Mouse (Mus musculus) midbrain, embryonic 16.5 days (tissue): ENCODE measurements around the gene Rab3d. TPM values are rescaled to one million over a fixed set of nuclear protein-coding genes. Genes with fewer than 3 reads are reported as not detected.

Source experiments
- ATAC-seq: fragments of 200-750 bp; cut with Nextera tagmentation; 2 replicates; pipeline ENCODE4 v1.8.0; 2017; ENCODE audit warnings: moderate TSS enrichment
- H3K27ac ChIP-seq: fragments of 300-500 bp; sonication (generic); 2 replicates; pipeline ENCODE4 v1.5.1; 2014; ENCODE audit warnings: mild to moderate bottlenecking, low read length, mixed read lengths
- H3K27me3 ChIP-seq: fragments of 300-500 bp; sonication (generic); 2 replicates; pipeline ENCODE4 v1.6.1; 2014; ENCODE audit warnings: low read depth, low read length, mixed read lengths; ENCODE audit not compliant: control insufficient read depth, insufficient read depth
- H3K36me3 ChIP-seq: fragments of 300-500 bp; sonication (generic); 2 replicates; pipeline ENCODE4 v1.6.1; 2014; ENCODE audit warnings: mild to moderate bottlenecking, low read length, moderate library complexity, mixed read lengths; ENCODE audit not compliant: control insufficient read depth, insufficient read depth
- H3K4me1 ChIP-seq: fragments of 300-500 bp; sonication (generic); 2 replicates; pipeline ENCODE4 v1.6.1; 2014; ENCODE audit warnings: mild to moderate bottlenecking, low read length, mixed read lengths; ENCODE audit not compliant: control insufficient read depth, insufficient read depth
- H3K4me2 ChIP-seq: fragments of 300-500 bp; sonication (generic); 2 replicates; pipeline ENCODE4 v1.6.1; 2014; ENCODE audit warnings: mild to moderate bottlenecking, low read length, mixed read lengths
- H3K4me3 ChIP-seq: fragments of 300-500 bp; sonication (generic); 2 replicates; pipeline ENCODE4 v1.5.1; 2014; ENCODE audit warnings: low read depth, mild to moderate bottlenecking, low read length, moderate library complexity, mixed read lengths
- H3K9ac ChIP-seq: fragments of 300-500 bp; sonication (generic); 2 replicates; pipeline ENCODE4 v1.6.1; 2014; ENCODE audit warnings: low read depth, low read length, mixed read lengths
- H3K9me3 ChIP-seq: fragments of 300-500 bp; sonication (generic); replicated peaks from 2 replicates; pipeline ENCODE4 v1.6.1; 2014; ENCODE audit warnings: mild to moderate bottlenecking, low read length, mixed read lengths; ENCODE audit not compliant: control insufficient read depth, poor library complexity, severe bottlenecking
- WGBS: fragments of 180-500 bp; shearing (Covaris S2); extraction: QIAGEN DNeasy Blood & Tissue Kit; methylation state at CpG from one replicate; pipeline ENCODE4 v1.1.7; 2014; 5-methylcytosine and 5-hydroxymethylcytosine counted together
- polyA plus RNA-seq: library from polyadenylated mRNA; unstranded; fragments of >200 nt; fragmentation: Nextera tagmentation; extraction: Ambion mirVana; gene quantifications from 2 replicates; pipeline ENCODE4 v1.2.1, GENCODE M21; 2015

The Rab3d gene
- polyA plus RNA-seq = 16.1 and 19.9 TPM in 2 replicates

DNA sequence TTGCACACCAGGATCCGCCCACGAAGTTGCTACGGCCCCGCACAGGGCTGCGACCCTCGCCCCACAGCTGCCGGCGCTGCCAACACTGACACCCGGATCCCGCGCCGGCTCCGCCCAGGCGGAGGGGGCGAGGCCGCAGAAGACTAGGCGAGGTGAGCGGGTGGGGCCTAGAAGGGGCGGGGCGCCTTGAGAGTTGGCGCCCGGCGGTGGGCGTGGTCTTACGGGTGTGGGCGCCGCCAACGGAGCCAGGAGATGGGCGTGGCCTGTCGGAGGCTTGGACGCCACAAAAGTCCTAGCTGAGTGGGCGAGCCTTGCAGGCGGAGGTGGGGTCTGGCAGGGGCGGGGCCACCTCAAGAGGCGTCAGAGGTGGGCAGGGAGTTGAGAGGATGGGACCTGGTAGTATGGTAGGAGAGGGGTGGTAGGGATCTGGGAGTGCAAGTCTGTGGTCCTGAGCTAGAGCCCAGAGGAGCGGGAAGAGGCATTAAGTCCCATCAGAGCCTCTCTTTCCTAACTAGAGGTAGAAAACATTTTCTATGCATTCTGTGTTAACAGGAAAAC, at the start of gene Rab3d:
Rab3d (minus strand) TSS at position 158 of the 558 bp plus-strand sequence.
- Histone ChIP-seq H3K27ac (peak within 1 kb of the TSS; percentile 71), H3K4me3 (peak within 1 kb of the TSS; percentile 78), H3K27me3 (peaks cover 3% of the 10 kb centered on the region; the same call in 1 of the 2 replicates), H3K4me1 (no peaks in the 10 kb centered on the region; the same call in 1 of the 2 replicates), H3K4me2 (peak within 1 kb of the TSS; percentile 77), H3K9ac (peak within 1 kb of the TSS; percentile 81), H3K9me3 (no peaks in the 10 kb centered on the region), H3K36me3 (0 out of 2 replicates have a peak, but pooled peaks cover 3% of the 10 kb centered on the region)
- ATAC-seq = peak; percentile 92
- under 1% methylated on average over 33 of the region's 36 CpGs for WGBS

DNA sequence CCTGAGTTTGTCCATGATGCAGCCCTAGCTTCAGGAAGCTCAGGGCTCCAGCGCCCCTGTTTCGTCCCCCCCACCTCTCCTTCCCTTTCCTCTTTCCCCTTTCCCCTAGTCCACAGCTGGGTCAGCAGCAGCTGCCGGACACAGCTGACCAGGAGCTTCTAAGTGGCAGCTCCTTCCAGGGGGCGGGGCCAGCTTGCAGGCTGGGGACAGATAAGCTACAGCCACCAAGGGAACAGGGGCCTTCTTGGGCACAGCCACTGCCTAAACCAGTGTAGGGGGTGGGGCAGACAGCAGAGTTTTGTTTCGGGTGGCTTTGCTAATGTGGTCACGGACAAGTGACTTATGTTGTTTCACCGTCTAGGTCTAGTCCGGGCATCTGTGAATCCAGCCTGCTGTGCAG, 45.4 kb upstream of the Rab3d start, which contains the start of gene Epor:
Epor (minus strand) TSS at position 90 of the 400 bp plus-strand sequence.
- Histone ChIP-seq H3K27ac (no peak within 1 kb of the TSS), H3K9ac (peak within 1 kb of the TSS; percentile 50; the same call in 1 of the 2 replicates), H3K4me2 (peak within 1 kb of the TSS; percentile 77), H3K4me1 (peaks cover 17% of the 10 kb centered on the region), H3K36me3 (no peaks in the 10 kb centered on the region), H3K27me3 (peaks cover 49% of the 10 kb centered on the region), H3K4me3 (peak within 1 kb of the TSS; percentile 39), H3K9me3 (no peaks in the 10 kb centered on the region)
- ATAC-seq = no peak
- WGBS = 11% methylated on average over 7 of the region's 8 CpGs

DNA sequence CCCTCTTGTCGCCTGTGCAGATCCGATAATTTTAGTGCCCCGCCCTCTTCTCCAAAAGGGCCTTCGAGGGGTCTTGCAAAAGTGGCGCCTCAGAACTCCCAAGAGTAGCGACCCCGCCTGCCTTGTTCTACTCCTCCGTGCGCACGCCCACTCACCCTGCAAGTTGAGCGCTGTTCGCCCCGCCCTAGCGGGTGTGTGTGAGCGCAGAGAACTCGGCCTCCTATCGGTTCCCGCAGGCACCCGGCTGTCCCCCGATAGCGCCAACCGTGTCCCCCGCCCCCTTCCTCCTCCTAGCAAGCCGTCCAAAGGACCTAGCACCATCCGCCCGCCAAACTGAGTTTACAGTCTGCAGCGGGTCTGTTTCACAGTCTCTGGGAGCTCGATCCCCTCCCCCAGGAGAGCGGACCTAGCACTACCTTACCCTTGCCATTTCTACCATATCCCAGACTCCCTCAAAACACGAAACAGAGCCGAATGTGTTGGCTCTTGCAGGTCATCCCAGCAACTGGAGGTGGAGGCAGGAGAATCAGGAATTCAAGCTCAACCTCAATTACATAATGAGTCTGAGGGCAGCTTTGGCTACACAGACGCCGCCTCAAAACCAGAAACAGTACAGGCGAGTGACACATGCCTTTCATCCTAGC, 44.5 kb upstream of the Rab3d start:
- H3K27me3 ChIP-seq = peaks cover 49% of the 10 kb centered on the region
- peaks cover 17% of the 10 kb centered on the region for H3K4me1 ChIP-seq
- no peaks in the 10 kb centered on the region for H3K36me3 ChIP-seq
- H3K27ac ChIP-seq = no peak overlapping the region
- H3K4me3 ChIP-seq = peak overlapping the region; percentile 39
- peak overlapping the region; percentile 77 for H3K4me2 ChIP-seq
- no peaks in the 10 kb centered on the region for H3K9me3 ChIP-seq
- ATAC-seq = peak; percentile 50
- 4% methylated on average over 33 of the region's 34 CpGs for WGBS
- H3K9ac ChIP-seq = peak overlapping the region; percentile 50; the same call in 1 of the 2 replicates

DNA sequence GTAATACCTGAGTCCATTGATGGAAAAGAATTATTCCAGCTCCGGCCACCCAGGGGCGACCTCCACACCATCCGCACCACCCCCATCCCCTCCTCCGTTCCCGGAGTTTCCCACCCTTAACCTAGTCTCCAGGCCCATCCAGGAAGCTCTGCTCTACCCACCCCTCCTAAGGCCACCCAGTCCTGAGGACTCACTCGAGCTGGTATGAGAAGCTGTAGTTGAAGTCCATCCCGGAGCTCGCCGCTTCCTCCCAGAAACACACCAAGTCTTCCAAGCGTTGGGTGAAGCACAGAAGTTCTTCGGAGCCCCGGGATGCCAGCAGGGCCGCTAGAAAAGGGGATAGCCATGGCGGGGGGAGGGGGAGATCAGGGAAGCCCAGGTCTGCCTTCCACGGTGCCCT, 44.0 kb upstream of the Rab3d start:
- H3K9ac ChIP-seq = no peak overlapping the region
- no peak overlapping the region for H3K27ac ChIP-seq
- peak; percentile 23; the same call in 1 of the 2 replicates for ATAC-seq
- peaks cover 49% of the 10 kb centered on the region for H3K27me3 ChIP-seq
- H3K36me3 ChIP-seq = no peaks in the 10 kb centered on the region
- peaks cover 17% of the 10 kb centered on the region for H3K4me1 ChIP-seq
- no peaks in the 10 kb centered on the region for H3K9me3 ChIP-seq
- peak overlapping the region; percentile 39 for H3K4me3 ChIP-seq
- 2% methylated on average over 14 of the region's 15 CpGs for WGBS
- H3K4me2 ChIP-seq = peak overlapping the region; percentile 77

DNA sequence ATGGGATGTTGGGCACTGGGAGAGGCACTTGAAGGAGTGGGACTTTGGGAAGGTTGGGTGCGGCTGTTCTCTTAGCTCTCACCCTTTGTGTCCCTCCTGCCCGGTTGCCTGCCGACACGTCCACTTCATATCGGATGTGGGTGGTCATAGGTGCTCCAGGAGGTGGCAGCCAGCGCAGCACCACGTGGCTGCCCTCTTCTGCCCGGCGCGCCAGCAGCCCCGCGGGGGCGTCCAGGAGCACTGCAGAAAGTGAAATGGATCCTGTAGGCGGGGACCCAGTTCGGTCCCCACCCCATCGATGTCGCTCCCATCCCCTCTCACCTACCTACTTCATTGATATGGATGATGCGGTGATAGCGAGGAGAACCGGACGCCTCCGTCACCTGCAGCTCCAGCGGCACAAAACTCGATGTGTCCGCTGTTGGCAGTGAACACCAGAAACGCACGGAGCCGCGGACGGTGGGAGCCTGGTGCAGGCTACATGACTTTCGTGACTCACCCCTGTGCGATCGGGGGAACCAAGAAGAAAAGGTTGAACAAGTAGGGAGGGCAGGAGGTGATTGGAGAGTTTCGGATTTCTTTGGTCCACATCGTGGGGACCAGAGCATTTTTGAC, 43.5 kb upstream of the Rab3d start:
- WGBS = 1% methylated on average over 35 of the region's 35 CpGs
- H3K36me3 ChIP-seq = no peaks in the 10 kb centered on the region
- H3K27me3 ChIP-seq = peaks cover 49% of the 10 kb centered on the region
- peaks cover 19% of the 10 kb centered on the region for H3K4me1 ChIP-seq
- no peak for ATAC-seq
- 0 out of 2 replicates have a peak overlapping the region, but pooled peaks have one; percentile 30 for H3K9ac ChIP-seq
- H3K4me2 ChIP-seq = peak overlapping the region; percentile 77
- H3K27ac ChIP-seq = no peak overlapping the region
- H3K9me3 ChIP-seq = no peaks in the 10 kb centered on the region
- H3K4me3 ChIP-seq = peak overlapping the region; percentile 39

DNA sequence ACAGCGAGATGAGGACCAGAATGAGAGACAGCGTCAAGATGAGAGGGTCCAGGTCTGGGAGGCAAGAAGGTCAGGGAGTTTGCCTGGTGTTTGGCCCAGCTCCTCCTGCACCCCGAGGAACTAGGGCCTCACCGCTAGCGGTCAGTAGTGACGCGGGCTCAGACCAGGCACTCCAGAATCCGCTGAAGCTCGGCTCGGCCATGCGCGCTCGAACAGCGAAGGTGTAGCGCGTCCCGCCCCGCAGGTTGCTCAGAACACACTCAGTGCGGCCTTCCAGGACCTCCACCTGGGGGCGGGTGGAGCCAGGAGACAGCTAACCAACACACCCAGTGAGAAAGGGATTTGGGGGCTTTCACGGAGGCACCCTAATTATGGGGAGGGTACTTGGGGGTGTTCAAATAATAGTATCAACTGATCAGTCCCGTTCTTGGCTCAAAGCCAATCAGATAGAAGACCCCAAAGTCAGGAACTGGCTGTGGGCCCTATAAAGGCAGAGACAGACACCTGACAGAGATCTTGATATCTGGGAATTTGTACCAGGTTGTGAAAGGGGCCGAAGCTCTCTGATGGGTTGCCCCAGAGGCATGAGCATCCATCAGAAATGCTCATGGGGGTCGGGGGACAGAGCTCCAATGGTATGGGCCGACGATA, 42.7 kb upstream of the Rab3d start:
- Histone ChIP-seq H3K4me1 (peaks cover 23% of the 10 kb centered on the region), H3K4me3 (no peak overlapping the region; the same call in 1 of the 2 replicates), H3K4me2 (no peak overlapping the region), H3K27me3 (peaks cover 49% of the 10 kb centered on the region), H3K27ac (no peak overlapping the region), H3K9ac (no peak overlapping the region), H3K36me3 (no peaks in the 10 kb centered on the region), H3K9me3 (no peaks in the 10 kb centered on the region)
- 9% methylated on average over 26 of the region's 26 CpGs for WGBS
- no peak for ATAC-seq

DNA sequence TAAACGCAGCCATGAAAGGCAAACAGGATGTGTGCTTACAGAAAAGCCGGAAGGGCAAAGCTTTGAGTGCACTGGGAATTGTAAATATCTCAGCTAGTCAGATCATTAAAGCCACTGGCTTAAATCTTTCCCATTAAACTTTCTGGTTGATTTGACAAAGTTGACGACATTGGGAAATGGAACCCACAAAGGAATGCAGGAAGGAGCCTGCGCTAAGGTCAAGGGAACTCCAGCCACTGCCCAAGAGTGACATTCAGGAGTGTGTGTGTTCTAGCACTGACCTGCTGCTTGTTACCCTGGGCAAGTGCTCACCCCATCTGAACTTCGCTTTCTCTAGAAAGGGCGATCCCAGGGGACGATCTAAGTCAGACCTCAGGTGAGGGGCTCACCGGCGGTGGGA, 42.1 kb upstream of the Rab3d start:
- Histone ChIP-seq H3K4me2 (no peak overlapping the region), H3K4me3 (no peak overlapping the region), H3K4me1 (peaks cover 23% of the 10 kb centered on the region), H3K27me3 (peaks cover 49% of the 10 kb centered on the region), H3K36me3 (no peaks in the 10 kb centered on the region), H3K9me3 (no peaks in the 10 kb centered on the region), H3K27ac (no peak overlapping the region), H3K9ac (no peak overlapping the region)
- WGBS = 54% methylated on average over 9 of the region's 9 CpGs
- ATAC-seq = no peak

DNA sequence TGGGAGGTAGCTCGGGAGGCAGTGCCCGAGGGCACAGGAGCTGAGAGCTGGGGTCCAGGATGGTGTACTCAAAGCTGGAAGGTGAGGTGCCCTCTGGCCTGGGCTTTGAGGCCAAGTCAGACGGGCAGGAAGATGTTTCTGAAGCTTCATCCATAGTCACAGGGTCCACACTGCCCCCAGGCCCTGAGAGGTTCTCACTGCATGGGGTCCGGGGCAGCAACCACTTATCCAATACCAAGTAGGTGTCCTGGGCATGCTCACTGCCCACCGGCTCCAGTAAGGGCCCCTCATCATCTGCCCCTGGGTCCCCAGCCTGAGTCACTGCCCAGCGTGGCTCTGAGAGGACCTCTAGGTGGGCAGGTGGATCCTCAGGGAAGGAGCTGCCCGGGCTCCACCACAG, 41.3 kb upstream of the Rab3d start:
- H3K9ac ChIP-seq = no peak overlapping the region
- ATAC-seq = no peak
- H3K27me3 ChIP-seq = peaks cover 49% of the 10 kb centered on the region
- no peak overlapping the region for H3K4me3 ChIP-seq
- H3K36me3 ChIP-seq = no peaks in the 10 kb centered on the region
- 93% methylated on average over 7 of the region's 7 CpGs for whole genome bisulfite sequencing
- H3K4me1 ChIP-seq = peaks cover 28% of the 10 kb centered on the region
- no peak overlapping the region for H3K4me2 ChIP-seq
- H3K9me3 ChIP-seq = no peaks in the 10 kb centered on the region
- H3K27ac ChIP-seq = no peak overlapping the region
